Mouse (Mus musculus) myocyte (in vitro differentiated cells): ENCODE measurements around the gene Cdc42bpb. TPM values are rescaled to one million over a fixed set of nuclear protein-coding genes. Genes with fewer than 3 reads are reported as not detected.

Experiments used
- H3K27me3 ChIP-seq: one replicate; pipeline ENCODE4 v1.6.1; 2011; ENCODE audit not compliant: control insufficient read depth, insufficient read depth, insufficient read length
- H3K36me3 ChIP-seq: one replicate; pipeline ENCODE4 v1.6.1; 2011; ENCODE audit not compliant: control insufficient read depth, insufficient read depth
- H3K4me2 ChIP-seq: one replicate; pipeline ENCODE4 v1.6.1; 2011; ENCODE audit warnings: low read depth, control low read depth
- H3K4me3 ChIP-seq: one replicate; pipeline ENCODE4 v1.5.1; 2011; ENCODE audit warnings: mild to moderate bottlenecking, control low read depth, moderate library complexity
- H3K79me2 ChIP-seq: one replicate; pipeline ENCODE4 v1.6.1; 2011; ENCODE audit not compliant: control insufficient read depth, insufficient read depth
- H3ac ChIP-seq: one replicate; pipeline ENCODE4 v1.6.1; 2011; ENCODE audit not compliant: control insufficient read depth, insufficient read length
- CEBPB ChIP-seq: IDR thresholded peaks from 2 replicates; pipeline ENCODE4 v1.6.1; 2011; ENCODE audit warnings: mild to moderate bottlenecking, moderate library complexity; ENCODE audit not compliant: poor library complexity, insufficient read depth, severe bottlenecking
- E2F4 ChIP-seq: IDR thresholded peaks from one replicate; pipeline ENCODE4 v1.6.1; 2011; ENCODE audit warnings: mild to moderate bottlenecking, control low read depth, moderate library complexity; ENCODE audit not compliant: insufficient read depth
- MAX ChIP-seq: IDR thresholded peaks from one replicate; pipeline ENCODE4 v1.6.1; 2011; ENCODE audit warnings: low read depth, mild to moderate bottlenecking, control low read depth
- MYOD1 ChIP-seq, 3 experiments: IDR thresholded peaks; one replicate each; pipeline ENCODE4 v1.6.1; 2011; ENCODE audit warnings: control low read depth in 2 of 3, low read depth in 2 of 3, mild to moderate bottlenecking in 2 of 3, moderate library complexity in 1 of 3; ENCODE audit not compliant: insufficient read length in 2 of 3, control insufficient read depth in 1 of 3
- MYOG ChIP-seq, 3 experiments: IDR thresholded peaks; one replicate each; pipeline ENCODE4 v1.6.1; 2011; ENCODE audit warnings: control low read depth in 2 of 3, low read depth in 2 of 3, mild to moderate bottlenecking in 2 of 3; ENCODE audit not compliant: insufficient read length in 2 of 3, control insufficient read depth in 1 of 3, insufficient read depth in 1 of 3
- POLR2A ChIP-seq: IDR thresholded peaks from one replicate; pipeline ENCODE4 v1.6.1; 2011; ENCODE audit warnings: low read depth, mild to moderate bottlenecking, control low read depth, moderate library complexity; ENCODE audit not compliant: insufficient read length
- POLR2AphosphoS2 ChIP-seq: IDR thresholded peaks from one replicate; pipeline ENCODE4 v1.6.1; 2011; ENCODE audit warnings: low read depth, control low read depth; ENCODE audit not compliant: insufficient read length
- REST ChIP-seq: IDR thresholded peaks from one replicate; pipeline ENCODE4 v1.6.1; 2011; ENCODE audit warnings: mild to moderate bottlenecking, control low read depth, moderate library complexity; ENCODE audit not compliant: insufficient read depth, insufficient read length
- SRF ChIP-seq: IDR thresholded peaks from one replicate; pipeline ENCODE4 v1.6.1; 2011; ENCODE audit warnings: low read depth; ENCODE audit not compliant: control insufficient read depth, insufficient read length
- TCF12 ChIP-seq: IDR thresholded peaks from one replicate; pipeline ENCODE4 v1.6.1; 2011; ENCODE audit warnings: mild to moderate bottlenecking, control low read depth; ENCODE audit not compliant: poor library complexity, insufficient read depth, severe bottlenecking
- TCF3 ChIP-seq: IDR thresholded peaks from one replicate; pipeline ENCODE4 v1.6.1; 2011; ENCODE audit warnings: low read depth, control low read depth; ENCODE audit not compliant: insufficient read length
- USF1 ChIP-seq: IDR thresholded peaks from one replicate; pipeline ENCODE4 v1.6.1; 2011; ENCODE audit warnings: low read depth, mild to moderate bottlenecking, control low read depth, moderate library complexity
- polyA plus RNA-seq: library from polyadenylated mRNA; unstranded; fragments of >200 nt; fragmentation: generic; extraction: Trizol; gene quantifications from one replicate; pipeline ENCODE4 v1.2.1, GENCODE M21; 2012; ENCODE audit warnings: missing spikeins

Cdc42bpb gene
- polyA plus RNA-seq, 1 experiment: 43.2 TPM

DNA sequence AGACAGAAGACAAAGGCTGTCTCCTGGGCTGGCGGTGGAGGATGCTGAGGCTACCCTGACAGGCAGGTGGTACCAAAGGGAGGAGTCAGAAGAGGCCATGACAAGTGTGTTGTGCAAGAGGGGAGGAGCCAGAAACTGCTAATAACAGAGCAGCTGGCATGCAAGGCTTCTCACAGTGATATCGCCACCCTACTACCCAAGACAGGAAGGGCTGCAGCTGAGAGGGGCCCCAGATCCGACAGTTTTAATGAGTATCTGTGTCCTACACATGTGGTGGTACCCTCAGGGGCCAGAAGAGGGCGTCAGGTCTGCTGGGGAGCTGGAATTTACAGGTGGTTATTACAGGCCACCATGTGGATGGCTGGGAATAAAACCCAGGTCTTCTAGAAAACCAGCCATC lies 7.3 kb downstream of the Cdc42bpb start:
- no peaks in the 10 kb centered on the region for H3K27me3 ChIP-seq
- peaks cover 99% of the 10 kb centered on the region for H3K79me2 ChIP-seq
- no peak overlapping the region for H3K4me3 ChIP-seq
- H3K4me2 ChIP-seq: no peak overlapping the region
- H3K36me3 ChIP-seq: no peaks in the 10 kb centered on the region
- no peak overlapping the region for H3ac ChIP-seq
- TF ChIP-seq CEBPB (no peak), SRF (no peak), TCF3 (no peak), USF1 (no peak), MAX (no peak), MYOD1 (IDR thresholded peaks at IDR 0.05; ENCODE audit: control insufficient read depth in 1 of 3, insufficient read length in 2 of 3, low read depth in 2 of 3) (no peak), POLR2AphosphoS2 (no peak)

DNA sequence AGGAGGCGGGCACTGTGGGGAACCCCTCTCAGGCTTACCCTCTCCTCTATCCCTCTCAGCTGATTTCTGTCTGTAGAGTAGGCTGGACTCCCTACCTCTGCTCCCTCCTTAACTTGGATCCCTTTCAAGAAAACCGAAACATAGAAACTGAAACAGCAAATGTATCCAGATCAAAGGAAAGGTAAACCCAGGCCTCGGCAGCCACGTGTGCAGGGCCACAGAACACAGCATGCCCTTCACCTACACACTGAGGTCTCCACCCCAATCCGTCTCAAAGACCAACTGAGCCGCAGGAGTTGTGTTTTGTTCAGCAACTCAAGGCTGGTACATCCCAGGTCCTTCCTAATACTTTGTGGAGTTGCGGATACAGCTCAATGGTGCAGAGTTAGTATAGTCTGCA lies 10.5 kb downstream of the Cdc42bpb start:
- no peaks in the 10 kb centered on the region for H3K27me3 ChIP-seq
- no peak overlapping the region for H3ac ChIP-seq
- peaks cover 100% of the 10 kb centered on the region for H3K79me2 ChIP-seq
- no peak overlapping the region for H3K4me2 ChIP-seq
- TF ChIP-seq POLR2AphosphoS2: no peak
- TF ChIP-seq TCF12: no peak
- TF ChIP-seq MAX: no peak
- TF ChIP-seq POLR2A: no peak
- TF ChIP-seq REST: no peak
- no peak overlapping the region for H3K4me3 ChIP-seq
- no peaks in the 10 kb centered on the region for H3K36me3 ChIP-seq

DNA sequence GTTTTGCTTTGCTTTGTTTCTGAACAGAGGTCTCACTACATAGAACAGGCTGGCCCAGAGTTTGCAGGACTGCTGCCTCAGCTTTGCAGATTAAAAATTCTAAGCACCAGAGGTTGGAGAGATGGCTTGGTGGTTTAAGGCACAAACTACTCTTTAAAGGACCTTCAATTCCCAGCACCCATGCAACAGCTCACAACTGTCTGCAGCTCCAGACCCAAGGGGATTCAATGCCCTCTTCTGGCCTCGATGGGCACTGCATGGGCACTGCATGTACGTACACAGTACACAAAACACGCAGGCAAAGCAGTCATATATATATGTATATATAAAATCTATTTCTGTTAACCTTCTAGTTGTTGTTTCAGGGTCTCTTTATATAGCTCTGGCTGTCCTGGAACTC lies 13.3 kb downstream of the Cdc42bpb start:
- TF ChIP-seq USF1: no peak
- no peak for TF ChIP-seq REST
- TF ChIP-seq MAX: no peak
- no peak for TF ChIP-seq MYOD1 (IDR thresholded peaks at IDR 0.05; ENCODE audit: control insufficient read depth in 1 of 3, insufficient read length in 2 of 3, low read depth in 2 of 3)
- TF ChIP-seq POLR2AphosphoS2: no peak
- no peak for TF ChIP-seq SRF
- Histone ChIP-seq H3ac (no peak overlapping the region), H3K4me3 (no peak overlapping the region)

DNA sequence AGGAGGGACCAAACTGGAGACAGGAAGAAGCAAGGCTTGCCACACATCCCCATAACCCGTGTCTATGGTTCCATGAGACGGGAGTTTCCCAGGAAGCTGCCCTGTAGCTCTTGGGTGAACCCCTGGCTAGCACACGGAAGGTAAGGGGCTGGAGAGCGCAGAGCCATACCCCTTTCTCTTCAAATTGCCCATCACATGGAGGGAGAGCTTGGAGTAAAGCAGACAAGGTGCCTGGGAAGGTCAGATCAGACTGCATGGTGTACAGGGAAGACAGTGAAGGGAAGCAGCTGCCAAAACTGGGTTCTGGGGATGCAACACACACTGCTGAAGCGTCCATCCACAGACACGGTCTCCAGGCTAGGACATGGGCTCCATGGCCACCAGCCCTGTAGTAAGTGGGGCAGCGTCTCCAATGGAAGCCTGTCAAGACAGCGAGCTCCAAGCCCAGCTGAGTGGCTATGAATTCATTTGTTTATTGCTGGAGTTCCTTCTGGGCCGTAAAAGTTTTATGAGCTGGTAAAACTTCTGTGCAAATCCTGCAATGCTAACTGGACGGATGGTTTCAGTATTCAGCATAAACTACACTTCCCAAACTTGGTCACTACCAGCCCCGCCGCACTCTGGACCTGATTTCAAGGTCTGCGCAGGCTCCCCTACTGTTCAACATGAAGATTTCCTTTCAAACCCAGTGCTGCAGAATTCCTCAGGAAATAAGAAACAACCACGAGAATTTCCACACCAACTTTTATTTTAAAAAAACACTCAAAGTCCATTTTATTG lies 16.0 kb downstream of the Cdc42bpb start:
- H3K4me3 ChIP-seq: no peak overlapping the region
- H3K4me2 ChIP-seq: no peak overlapping the region
- no peaks in the 10 kb centered on the region for H3K36me3 ChIP-seq
- no peaks in the 10 kb centered on the region for H3K27me3 ChIP-seq
- TF ChIP-seq E2F4 (no peak), MAX (no peak), POLR2A (no peak), CEBPB (no peak), TCF3 (no peak), SRF (no peak), MYOD1 (IDR thresholded peaks at IDR 0.05; ENCODE audit: control insufficient read depth in 1 of 3, insufficient read length in 2 of 3, low read depth in 2 of 3) (no peak), REST (no peak), USF1 (no peak), POLR2AphosphoS2 (no peak), TCF12 (no peak), MYOG (IDR thresholded peaks at IDR 0.05; ENCODE audit: control insufficient read depth in 1 of 3, insufficient read depth in 1 of 3, insufficient read length in 2 of 3, low read depth in 2 of 3) (no peak)
- no peak overlapping the region for H3ac ChIP-seq
- H3K79me2 ChIP-seq: peaks cover 97% of the 10 kb centered on the region

More for the DNA sequence above, 13.3 kb downstream of the Cdc42bpb start:
- Histone ChIP-seq H3K4me2 (no peak overlapping the region), H3K36me3 (no peaks in the 10 kb centered on the region), H3K27me3 (no peaks in the 10 kb centered on the region), H3K79me2 (peaks cover 98% of the 10 kb centered on the region)

DNA sequence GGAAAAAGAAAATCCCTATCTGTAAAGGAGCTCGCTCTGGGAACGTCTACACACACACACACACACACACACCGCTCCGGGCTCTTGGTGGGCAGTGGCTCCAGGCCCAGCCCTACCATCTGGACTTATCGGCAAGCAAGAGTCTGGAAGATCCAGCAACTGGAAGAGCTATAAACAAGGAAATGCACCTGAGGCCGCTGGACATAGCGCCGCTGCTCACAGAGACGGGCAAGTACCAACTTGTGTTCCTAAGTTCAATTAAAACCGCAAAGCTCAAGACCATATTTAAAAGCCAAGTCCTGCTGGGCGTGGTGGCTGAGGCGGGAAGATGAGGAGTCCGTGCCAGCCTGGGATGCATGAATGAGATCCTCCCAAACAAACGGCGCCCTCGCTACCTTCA lies 16.8 kb downstream of the Cdc42bpb start:
- H3K4me2 ChIP-seq: no peak overlapping the region
- no peaks in the 10 kb centered on the region for H3K27me3 ChIP-seq
- no peaks in the 10 kb centered on the region for H3K36me3 ChIP-seq
- peaks cover 97% of the 10 kb centered on the region for H3K79me2 ChIP-seq
- no peak overlapping the region for H3K4me3 ChIP-seq
- TF ChIP-seq MAX: no peak
- no peak for TF ChIP-seq REST
- H3ac ChIP-seq: no peak overlapping the region

DNA sequence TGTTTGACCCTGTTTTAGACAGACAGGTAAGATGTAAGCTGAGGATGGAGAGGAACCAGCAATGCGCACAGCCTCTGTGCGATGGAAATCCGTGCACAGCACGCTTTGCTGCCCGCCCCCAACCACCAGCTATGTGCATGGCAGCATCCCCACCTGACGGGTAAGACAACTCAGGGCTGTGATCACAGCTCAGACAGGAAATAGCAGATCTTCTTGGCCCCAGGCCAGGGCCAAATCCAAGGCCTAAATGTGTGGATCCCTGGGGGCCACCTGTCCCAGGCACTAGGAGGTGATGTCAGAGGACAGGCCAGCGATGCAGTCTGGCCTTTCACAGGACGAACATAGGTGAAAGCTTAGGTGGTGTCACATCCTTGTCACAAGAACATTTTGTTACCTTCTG lies 21.3 kb downstream of the Cdc42bpb start:
- Histone ChIP-seq H3K27me3 (no peaks in the 10 kb centered on the region), H3K36me3 (no peaks in the 10 kb centered on the region), H3K4me2 (no peak overlapping the region), H3K79me2 (peaks cover 84% of the 10 kb centered on the region), H3ac (no peak overlapping the region), H3K4me3 (no peak overlapping the region)
- TF ChIP-seq POLR2AphosphoS2: no peak
- TF ChIP-seq MYOG (IDR thresholded peaks at IDR 0.05; ENCODE audit: control insufficient read depth in 1 of 3, insufficient read depth in 1 of 3, insufficient read length in 2 of 3, low read depth in 2 of 3): no peak
- TF ChIP-seq CEBPB: no peak
- TF ChIP-seq USF1: no peak
- no peak for TF ChIP-seq REST
- TF ChIP-seq POLR2A: no peak
- TF ChIP-seq TCF12: no peak
- no peak for TF ChIP-seq E2F4
- TF ChIP-seq SRF: no peak
- TF ChIP-seq MAX: no peak
- TF ChIP-seq TCF3: no peak
- no peak for TF ChIP-seq MYOD1 (IDR thresholded peaks at IDR 0.05; ENCODE audit: control insufficient read depth in 1 of 3, insufficient read length in 2 of 3, low read depth in 2 of 3)
